Mouse (Mus musculus) telencephalon, adult 2 months (tissue): ENCODE results near the gene Taldo1.
"Not testable (repeated sequence)": the region's sequence is repeated elsewhere in the genome, so short reads cannot be mapped to it uniquely, and the experiment has no call there.

Source experiments
- DNase-seq: peaks from one replicate; pipeline ENCODE4 v3.0.0-alpha.2; 2011; ENCODE audit warnings: low read depth, low spot score

Taldo1 gene

DNA sequence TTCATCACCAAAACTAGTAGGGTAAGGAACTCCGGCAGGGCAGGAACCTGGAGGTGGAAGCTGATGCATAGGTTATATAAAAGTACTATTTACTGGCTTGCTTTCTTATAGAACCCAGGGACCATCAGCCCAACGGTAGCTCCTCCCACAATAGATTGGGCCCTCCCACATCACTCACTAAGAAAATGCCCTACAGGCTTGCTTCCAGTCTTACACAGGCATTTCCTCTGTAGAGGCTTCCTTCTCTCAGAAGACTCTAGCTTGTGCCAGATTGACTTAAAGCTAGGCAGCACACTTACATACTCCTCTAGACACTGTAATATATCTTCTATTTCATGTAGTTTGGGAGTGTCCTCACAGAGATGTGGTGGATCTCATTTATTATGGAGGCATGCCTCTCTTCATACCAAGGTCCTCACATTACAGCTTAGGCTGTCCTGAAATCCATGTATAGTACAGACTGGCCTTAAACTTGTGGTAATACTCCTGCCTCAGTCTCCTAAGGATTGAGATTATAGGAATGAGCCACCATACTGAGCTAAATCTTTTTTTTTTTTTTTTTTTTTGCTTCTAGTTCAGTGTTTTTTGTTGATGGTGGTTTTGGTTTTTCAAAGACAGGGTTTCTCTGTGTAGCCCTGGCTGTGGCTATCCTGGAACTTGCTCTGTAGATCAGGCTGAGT, 4.1 kb upstream of the Taldo1 start:
- DNase-seq = no peak

DNA sequence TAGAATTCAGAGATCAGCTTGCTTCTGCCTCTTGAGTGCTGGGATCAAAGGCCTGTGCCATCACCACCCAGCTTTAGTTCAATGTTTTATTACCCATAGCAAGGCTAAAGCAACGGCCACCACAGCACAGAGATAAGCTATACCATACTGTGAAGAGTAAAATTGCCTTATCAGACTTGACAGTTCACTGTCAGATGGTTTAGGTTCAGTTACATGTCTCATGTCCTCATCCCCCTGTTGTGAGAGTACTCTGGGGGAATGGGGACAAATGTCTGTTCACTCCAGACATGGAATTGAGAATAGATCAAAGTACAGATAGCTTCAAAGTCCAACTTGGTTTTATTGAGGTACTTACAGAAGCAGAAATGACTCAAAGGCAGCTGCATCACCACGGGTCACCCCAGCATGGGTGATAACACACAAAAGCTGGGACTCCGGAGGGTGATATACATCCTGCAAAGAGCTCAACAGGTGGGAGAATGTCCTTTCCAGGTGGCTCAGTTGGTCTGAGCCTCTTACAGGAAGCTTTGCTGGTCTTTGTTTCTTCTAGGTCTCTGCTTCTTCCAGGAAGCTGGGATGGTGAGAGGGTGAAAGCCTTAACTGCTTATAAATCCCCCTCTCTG, 3.4 kb upstream of the Taldo1 start:
- no peak for DNase-seq

DNA sequence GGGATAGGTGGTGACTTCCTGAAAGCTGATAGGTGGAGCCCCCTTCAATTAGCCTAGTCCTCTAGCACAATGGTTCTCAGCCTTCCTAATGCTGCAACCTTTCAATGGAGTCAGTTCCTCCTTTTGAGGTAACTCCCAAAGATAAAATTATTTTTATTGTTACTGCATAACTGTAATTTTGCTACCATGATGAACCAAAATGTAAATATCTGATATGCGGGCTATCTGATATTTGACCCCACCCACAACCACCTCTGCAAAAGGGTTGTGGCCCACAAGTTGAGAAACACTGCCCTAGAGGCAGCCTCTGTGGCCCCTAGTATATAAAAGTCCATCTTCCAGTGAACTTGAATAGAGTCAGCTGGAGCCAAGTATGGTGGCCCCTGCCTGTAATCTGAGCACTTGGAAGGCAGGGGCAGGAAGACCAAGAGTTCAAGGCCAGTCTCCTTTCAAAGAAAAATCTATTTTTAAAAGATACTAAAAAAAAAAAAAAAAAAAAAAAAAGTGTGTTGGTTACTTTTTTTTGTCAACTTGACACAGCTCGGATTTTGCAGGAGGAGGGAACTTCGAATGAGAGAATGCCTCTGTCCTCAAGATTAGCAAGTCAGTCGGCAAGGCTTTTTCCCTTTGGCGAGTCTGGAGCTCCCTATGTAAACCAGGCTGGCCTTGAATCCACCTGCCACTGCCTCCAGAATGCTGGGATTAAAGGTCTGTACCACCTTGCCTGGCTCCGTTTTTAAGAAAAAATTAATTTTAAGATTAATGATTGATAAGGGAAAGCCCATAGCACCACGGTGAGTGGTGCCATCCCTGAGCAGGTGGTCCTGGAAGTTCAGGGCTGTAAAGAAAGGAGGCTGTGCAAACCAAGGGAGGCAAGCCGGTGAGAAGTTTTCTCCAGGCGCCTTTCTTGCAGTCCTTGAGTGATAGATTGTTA, 1.4 kb upstream of the Taldo1 start:
- no peak for DNase-seq

DNA sequence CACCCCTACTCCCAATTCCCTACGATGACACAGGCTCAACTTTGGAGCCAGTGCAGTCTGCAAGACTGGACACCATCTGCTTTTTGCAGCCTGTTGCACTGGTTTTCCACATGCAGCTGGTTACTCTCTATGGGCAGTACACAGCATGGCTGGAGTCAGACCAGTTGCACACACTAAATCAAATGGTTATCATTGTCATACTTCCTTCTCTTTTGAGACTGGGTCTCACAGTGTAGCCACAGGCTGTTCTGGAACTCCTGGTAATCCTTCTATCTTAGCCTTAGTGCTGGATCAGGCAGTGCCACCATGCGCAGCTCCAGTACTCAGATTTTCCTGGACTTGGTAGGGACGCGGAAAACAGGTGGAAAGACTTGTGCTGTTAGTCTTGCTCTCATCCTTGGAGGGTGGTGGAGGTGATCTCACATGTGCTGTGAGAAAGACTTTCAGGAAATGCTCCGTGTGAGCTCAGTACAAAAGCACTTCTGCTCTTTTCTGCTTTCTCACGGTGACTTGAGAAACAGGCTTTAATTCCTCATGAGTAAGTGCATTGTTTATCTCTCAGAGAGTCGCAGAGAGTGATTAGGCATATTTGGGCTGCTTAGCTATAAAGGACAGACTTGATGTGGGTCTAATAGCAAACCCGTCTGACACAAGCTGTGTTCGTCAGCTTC, 688 bp downstream of the Taldo1 start:
- no peak for DNase-seq

DNA sequence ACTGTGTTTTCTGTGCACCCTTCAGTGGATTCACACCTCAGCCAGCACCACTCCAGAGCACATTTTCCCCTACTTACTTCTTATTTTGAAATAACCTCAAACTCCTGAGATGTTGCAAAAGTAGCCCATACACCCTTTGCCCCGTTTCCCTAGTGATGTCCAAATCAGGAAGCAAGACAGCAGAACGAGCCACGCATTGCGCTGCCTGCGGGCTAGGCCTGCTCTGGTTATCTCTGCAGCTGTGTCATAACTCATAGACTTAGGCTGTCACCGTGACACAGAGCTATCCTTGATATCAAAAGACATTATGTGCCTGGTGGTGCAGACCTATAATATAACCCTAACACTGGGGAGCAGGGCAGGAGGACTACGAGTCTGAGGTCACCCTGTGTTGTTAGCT, 2.2 kb downstream of the Taldo1 start:
- DNase-seq = no peak

DNA sequence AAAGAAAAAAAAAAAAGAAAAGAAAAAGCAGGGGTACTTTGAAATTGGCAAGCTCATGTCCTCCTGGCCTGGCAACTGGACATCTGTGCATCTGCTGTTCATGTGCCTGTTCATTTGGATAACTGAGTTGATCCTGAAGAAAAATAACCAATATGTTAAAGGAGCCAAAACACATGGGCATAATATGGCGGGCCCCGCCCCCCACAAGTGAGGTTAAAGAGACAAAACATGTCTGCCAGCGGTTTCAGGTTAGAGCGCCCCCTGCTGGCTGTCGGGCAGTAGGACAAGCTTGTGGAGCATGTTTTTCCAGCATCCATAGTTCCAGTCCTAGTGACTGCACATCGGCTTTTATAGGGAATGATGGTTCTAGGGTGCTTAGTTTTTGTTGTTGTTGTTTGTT, 2.8 kb downstream of the Taldo1 start:
- no peak for DNase-seq

DNA sequence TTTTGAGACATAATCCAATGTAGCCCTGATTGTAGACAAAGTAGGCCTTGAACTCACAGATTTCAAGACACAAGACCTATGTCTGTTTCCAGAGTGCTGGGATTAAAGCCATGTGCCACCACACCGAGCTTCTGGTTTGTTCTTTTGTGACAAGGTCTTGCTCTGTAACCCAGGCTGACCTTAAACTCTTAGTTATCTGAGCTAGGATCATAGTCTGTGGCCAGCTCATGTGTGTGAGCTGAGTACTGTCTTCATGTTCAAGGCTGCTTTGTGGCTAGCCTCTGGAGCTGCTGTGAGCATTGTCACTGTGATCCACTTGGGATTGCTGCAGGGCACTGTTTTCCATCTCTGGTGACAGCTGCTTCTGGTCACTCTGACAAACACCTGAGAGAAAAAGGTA, 3.3 kb downstream of the Taldo1 start:
- no peak for DNase-seq

DNA sequence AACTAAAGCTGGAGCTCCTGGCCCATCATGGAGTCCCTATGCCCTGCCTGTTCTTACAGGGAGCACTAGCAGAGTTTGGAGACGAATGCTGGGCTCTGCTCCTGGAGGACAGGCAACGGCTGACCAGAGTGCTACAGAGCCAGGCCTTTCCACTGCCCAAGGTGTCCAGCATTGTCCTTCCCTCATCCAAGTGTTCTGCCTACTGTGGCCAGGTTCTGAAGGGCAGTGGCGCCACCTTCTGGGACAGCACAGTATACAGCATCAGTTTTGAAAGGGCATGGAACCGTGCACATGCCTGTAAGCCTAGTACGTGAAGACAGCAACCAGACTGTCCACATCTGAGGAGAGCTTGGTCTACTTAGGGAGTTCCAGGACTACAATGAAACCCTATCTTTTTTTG, 11.3 kb downstream of the Taldo1 start:
- no peak for DNase-seq

DNA sequence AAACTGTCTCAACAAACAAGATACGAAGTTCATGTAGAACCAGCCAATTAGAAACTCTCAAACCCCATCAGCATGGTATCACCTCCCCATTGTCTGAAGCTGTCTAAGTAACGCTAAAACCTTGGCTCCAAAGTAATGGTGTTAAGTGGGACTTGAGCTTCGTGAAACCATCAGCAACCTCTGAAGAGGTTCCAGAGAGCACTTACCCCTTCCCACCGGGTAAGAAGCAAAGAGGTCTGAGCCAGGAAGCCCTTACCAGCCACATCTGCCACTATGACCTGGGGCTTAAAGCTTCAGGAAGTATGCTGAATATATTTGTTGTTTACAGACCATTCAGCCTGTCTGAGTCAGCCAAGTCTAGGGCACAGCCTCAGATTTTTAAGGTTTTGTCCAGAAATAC, 13.5 kb downstream of the Taldo1 start:
- no peak for DNase-seq

DNA sequence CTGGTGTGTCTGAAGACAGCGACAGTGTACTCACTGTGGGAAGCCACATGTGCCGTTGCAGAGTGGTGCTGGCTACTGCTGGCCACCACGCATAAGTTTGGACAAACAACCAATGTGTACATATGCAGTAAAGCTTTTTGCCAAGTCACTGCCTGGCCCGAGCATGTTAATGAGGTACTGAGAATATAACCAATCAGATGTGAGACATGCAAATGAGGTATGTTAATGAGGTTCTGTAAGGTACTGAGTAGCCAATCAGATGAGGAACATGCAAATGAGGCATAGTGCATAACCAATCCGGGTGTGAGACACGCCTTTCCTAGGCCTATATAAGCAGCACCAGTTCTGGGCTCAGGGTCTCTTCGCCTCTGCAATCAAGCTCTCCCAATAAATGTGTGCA, 15.7 kb downstream of the Taldo1 start:
- not testable (repeated sequence) for DNase-seq

DNA sequence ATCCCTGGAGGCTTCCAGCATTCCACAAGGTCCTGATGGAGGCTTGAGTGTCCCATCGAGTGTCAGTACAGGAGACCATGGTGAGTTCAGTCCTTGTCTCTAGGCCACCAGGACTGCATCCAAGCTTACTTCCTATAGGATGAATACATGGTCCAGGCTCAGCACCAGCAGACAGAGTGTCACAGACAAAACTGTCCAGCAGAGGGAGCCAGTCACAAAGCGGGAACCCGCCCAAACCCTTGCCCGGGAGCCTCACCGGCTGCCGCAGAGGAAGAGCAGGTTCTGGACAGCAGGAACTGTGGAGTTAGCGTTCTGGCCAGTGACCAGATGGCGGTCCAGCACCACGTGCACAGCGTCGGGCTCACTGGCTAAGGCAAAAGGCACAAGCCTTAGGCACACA, 16.8 kb downstream of the Taldo1 start:
- DNase-seq = no peak

DNA sequence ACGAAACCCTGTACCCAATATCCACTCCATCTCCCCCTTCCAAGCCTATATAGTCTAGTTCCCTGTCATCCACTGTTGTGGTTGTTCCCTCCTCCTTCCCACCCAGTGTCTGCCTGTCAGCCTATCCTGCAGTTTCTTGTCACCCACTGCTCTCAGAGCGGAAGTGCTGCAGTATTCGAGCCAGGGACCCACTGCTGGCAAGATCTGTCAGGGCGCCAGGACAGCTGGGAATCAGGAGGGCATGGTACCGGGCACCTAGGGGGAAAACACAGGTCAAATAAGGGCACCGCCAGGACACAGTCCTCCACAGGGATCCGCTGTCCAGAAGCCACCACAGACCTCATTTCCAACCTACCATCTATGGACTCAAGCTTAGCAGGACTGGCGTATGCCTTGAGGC, 18.6 kb downstream of the Taldo1 start:
- no peak for DNase-seq

DNA sequence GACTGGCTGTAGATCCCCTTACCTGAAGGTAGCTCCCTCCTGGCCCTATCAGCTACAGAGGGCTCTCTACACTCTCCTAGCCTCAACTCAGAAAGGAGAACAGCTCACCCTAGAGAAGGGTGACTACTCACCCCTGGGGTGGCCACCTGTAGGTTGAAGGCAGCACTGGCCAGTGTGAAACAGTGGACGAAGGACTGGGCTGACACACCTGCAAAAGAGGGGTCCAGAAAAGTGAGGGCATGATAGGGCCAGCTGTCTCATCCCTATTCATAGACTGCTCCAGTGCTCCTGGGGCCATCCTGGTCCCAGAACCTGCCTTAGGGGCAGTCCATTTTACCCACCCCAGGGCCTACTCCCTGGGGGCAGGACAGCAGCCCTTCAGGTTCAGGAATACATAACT, 19.7 kb downstream of the Taldo1 start:
- DNase-seq = no peak

DNA sequence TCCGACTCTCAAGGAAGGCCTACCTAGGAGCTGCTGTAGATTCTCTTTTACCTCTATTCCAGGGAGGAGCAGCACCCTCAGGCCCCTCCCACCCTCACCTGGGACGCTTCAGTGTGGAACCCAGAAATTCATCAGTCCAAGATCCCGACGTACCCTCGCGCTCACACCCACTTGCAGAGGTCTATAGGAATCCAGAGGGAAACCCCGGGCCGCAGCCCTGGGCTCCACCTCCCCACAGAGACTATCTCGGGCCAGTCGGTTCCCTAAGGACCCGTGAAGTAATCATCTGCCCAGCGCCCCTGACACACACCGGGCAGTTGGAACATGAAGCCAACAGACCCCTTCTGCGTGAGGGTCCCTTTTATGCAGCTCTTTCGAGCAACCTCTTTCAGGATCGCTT, 21.3 kb downstream of the Taldo1 start:
- DNase-seq = no peak

DNA sequence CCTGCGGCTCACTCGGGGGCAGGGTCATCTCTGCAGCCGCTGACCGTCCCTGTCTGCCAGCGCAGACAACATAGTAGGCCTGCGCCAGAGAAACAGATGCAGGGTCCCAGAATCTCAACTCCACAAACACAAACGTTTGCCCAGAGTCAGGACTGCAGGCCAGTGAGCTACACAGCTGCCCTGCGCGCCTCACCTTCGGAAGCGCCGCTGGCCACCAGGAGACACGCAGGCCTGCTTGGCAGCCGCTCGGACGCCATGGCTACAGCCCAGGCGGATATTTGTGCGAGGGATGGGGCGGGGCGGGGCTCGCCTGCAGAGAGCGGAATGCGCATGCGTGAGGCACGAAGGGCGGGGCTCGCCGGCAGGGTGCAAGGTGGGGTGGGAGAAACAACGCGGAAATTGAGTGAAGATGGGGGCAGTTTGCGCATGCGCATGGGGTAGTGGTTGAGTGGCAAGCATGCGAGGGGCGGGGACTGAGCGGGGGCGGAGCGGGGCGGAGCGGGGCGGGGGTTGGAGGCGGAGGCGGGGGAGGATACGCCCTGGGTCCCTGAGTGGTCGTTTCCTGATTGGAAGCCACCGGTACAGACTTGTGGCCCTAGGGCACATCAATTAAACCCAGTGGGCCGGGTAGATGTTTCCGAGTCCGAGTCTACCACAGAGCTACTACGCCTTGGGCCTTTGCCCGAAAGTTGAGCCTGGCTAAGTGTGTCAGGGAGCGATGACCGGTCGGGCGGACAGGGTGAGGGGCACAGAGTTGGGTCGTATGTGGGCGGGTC, 22.0 kb downstream of the Taldo1 start, which contains the start of gene Gatd1:
Gene Gatd1, minus strand, starts transcription at position 328 of the 776 bp plus-strand sequence.
- DNase-seq = peak; percentile 97

DNA sequence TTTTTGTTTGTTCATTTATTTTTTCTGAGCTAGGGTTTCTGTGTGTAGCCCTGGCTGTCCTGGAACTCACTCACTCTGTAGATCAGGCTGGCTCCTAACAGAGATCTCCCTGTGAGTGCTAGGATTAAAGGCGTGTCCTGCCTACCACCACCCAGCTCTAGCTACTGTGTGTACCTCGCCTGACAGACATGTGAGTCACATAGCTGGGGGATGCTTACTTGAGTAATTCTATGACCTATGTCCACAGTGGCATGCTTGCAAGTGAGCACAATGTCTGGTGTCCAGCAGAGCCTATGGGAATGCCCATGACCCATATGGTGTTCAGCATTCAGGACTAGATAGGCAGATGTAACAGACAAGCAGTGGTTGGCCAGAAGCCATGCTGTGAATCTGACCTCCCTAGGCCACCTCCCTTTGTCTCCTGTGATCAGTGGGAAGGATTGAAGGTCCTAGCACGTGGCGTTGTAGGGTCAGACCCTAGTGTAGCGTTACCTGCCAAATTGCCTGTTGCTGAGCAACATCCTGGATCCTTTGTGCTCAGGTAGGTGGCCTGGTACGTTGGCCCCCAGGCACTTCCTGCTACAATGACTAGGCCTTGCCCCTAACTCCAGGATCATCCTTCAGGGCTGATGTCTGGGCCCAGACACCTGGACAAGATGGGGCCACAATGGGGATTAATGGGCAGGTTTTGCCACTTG, 24.3 kb downstream of the Taldo1 start:
- no peak for DNase-seq

DNA sequence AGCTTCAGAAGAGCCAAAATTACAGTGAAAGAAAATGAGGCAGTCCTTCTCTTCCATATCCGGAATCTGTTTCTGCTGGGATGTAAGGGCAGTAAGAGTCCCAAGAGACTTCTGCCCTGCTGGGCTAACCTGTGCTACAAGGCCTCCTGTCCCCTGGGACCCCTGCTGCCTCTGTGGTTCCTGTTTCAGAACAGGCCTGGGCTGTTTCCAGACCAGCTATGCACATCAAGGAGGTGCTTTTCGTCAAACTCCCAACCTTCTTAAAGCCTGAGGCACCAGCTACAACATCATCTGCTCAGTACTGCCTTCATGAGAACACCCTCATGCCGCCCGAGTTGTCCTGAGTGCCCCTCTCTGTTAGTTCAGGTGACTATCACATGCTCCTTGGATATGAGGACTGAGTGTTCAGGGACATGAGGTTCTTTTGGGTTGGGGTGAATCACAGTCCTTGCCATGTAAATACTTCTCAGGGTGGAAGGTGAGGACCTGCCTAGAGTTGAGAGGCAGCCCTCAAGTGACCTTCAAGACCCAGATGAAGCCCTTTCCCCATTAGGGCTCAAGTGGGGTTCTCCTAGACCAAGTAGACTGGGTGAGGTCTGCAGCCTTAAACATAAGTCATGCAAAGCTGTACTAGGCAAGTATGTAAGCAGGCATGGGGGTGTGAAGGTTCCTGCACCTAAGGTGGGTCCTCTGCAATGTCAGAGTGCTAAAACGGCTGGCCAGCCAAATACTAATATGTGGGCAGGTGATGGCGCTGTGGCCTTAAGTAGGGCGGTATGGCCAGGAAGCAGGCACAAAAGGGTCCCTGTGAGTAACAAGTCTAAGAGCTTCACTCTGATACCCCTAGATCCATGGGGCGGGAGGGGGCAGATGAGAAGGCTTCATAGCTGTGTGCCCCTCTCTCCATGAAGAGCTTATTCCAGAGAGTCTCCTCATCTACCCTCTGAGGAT, 26.0 kb downstream of the Taldo1 start:
- no peak for DNase-seq

DNA sequence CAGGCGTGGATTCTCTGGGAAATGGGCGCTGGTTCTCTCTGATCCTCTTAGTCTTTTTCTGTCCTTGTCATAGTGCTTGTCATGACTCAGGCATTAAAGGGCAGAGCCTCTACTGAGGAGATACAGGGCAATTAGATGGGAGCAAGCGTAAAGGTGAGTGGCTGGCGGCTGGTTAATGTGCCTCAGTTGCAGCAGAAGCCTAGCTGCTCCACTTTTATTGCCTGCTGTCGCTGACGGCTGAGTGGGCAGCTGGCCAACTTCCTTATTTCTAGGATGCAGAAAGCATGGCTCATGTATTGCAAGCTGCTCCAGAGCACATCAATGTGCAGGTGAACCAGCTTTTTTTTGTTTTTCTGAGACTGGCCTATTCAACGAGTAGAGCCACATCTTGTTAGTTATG, 27.0 kb downstream of the Taldo1 start:
- DNase-seq = no peak

DNA sequence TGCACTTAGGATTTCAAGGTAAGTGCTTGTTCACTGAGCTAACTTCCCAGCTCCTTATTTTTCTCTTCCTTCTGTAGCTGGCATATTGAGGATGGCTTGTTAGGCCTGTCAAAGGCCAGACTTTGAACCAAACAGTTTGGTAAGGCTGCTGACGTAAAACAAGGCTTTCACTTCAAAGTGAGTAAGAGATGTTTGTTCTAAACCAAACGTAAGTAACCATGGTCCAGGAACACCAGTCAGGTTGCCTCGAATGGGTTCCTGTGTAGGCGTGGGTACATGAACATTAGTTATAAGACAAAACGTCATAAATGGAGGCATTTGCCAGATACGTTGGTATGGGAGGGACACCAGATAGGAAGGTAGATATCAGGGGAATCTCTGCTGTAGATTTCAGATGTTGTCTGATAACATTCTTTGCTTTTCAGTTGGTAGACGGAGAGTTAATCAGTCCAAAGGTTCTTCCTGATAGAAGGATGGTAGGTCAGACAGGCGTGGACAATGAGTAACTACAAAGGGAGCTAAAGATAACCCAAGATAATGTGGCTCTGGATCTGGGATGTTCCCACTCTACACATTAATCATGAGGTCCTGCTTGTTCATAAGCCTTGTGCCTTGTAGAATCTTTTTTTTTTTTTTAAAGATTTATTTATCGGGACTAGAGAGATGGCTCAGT, 28.2 kb downstream of the Taldo1 start:
- DNase-seq = no peak
